Mouse (Mus musculus): Measurements from ENCODE around the gene Inpp5k.

Inpp5k gene

DNA sequence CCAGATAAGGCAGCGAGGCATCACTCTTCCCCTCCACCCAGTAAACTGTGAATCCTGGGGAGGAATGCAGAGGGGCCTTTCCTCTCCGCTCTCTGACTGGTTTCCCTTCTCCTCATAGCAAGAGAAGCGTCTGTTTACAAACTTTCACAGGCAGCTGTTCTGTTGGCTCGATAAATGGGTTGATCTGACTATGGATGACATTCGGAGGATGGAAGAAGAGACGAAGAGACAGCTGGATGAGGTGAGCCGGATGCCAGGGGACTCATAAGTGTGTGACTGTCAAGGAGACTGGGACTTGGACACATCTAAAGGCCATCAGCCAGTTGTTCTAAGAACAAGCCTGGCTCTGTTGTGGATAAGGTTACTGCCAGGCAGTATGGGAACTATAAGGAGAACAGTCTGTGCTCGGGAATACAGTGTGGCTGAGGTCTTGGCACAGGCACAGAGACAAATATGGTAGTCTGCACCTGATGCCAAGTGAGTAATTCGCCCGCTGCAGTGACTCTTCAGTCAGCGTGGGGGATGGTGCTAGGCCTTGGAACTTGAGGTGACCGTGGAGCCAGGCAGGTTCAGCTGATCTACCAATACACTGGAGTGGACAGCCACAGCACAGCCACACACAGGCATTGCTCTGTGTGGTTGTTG, 10.5 kb upstream of the Inpp5k start:
- DNase-seq, result no peak

DNA sequence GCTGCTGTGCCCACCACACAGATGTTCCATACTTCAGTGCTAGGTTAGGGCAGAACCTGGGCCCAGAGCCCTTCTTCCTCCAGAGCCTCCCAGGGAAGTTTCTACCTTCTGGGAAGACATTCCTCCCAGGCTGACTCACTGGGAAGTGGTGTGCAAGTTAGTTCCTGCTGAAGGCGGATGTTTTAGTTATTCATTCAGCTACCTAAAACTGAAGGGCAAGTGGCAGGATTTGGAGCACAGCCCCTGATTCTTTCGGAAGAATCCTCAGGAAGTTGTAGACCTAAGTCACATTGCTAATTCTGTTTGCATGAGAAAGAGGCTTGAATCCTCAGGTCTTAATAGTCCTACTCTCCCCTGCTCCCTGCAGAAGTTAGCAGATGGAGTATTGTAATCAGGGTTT, 9.4 kb upstream of the Inpp5k start:
- DNase-seq, result no peak

DNA sequence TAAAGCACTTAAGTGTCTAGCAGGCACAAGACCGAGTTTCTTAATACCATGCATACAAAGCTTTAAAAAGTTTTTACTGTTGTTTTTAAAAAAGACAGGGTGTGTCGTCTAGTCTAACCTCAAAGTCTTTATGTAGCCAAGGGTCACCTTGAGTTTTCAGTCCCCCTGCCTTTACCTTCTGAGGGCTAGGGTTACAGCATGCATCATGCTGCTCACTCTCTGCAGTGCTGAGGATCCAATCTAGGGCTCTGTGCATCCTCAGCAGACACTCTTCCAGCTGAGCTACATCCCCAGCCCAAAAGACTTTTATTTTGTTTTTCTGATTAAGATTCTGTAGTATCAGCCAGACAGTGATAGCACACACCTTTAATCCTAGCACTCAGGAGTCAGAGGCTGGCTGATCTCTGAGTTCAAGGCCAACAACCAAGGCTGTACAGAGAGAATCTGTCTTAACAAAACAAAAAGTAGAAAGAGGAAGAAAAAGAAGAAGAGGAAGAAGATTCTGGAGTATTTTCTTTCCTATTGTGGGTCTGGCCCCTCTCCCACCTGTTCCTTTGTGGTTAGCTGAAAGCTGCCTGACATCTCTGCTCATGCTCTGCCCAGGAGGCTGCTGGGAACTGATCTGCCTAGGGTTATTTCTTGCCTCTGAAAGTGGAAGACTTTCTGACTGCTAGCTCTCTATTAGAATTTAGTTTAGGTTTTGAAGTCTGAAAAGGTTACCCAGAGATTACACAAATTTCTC, 8.0 kb upstream of the Inpp5k start:
- DNase-seq, result no peak

DNA sequence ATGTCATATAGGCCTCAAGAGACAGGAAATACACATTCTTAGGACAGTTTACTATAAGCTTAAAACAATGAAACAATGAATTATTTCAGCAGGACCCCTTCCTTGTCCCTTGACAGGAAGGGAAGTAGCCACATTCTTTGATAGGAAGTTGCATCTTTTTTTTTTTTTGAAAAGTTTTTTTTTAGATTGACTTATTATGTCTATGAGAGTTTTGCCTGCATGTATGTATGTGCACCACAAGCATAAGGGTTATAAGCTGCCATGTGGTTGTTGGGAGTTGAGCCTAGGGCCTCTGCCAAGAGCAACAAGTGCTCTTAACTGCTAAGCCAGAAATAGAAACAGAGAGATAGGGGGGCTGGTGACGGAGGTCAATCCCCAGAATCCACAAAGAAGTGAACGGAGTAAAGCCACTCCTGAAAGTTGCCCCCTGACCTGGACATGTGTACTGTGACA, 6.7 kb upstream of the Inpp5k start:
- no peak for DNase-seq

DNA sequence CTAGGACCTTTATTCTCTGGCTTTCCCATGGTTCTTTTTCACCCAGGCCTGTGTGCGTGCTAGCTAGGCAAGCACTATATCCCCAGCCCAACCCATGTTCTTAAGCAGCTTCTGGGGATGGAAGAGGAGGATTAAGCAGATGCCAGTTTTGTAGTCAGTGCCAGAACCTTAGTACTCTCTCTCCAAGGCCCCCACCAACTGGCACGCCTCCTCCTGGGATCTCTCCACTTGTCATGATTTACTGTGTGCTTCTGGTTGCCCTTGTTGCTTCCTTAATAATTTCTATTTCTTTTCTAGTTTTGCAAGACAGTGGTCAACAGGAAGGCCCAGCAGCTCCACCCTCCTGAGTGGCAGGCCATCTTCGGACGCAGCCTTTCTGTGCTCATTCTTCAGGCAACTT, 5.0 kb upstream of the Inpp5k start:
- DNase-seq, result no peak

DNA sequence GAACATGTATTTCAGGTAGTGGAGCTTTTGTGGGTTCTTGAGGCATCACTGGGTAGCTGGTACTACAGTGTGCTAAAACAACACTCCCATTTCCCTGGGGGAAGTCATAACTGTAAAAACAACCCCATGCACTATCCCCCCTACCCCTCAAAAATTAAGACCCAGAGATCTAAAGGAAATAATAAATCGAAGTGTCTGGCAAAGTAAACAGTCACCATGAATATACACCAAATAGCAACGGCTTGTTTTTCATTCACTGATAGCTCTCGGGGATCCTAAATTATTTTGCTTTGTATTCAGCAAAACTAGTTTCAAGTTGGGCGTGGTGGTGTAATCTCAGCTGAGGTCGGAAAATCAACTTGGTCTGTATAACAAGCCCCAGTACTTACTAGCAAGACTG, 690 bp upstream of the Inpp5k start:
- no peak for DNase-seq

DNA sequence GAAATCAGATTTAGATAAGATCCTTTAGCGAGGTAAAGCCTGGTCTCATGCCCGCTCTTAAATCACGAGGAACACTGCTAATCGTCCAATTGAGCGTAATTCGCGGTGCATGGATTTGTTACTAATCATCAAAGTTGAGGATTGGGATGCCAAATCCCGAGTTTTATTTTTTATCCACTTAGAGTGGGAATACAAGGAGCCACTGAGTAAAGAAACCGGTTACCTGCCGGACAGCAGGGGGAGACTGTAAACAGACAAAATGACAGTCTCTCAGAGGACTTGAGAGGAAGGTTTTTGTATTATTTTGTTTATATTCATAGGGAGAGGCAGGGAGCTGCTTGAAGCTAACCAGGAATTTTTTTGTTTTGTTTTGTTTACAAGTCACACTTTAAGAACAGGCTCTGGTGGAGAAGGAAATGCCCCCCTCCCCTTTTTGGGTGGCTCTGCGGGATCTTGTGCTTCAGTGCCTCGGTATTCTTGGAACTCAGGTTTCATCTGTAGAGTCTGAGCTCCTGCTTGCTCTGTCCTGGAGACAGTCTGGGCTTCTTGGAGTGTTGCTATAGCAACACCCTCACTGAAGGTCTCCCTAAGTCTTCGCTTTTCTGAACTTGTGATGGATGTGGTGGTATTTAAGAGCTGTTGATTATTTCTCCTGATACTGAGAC, 905 bp downstream of the Inpp5k start:
- DNase-seq, result peak in 1 of 2 experiments; percentile 65

DNA sequence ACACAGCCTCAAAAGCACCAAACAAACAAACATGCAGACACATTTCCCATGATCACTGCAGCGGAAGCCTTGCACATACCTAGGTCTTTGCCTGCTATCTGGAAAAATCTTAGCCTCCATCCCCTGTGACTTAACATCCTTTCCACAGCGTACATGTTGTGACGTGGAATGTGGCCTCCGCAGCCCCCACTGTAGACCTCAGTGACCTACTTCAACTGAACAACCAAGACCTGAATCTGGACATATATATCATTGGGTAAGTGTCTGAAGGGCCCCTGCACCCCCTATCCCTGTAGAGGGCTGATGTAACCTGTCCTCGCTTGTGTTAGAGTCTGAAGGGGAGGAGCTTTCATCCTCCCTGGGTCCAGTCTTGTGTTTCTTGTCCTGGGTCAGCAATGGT, 2.1 kb downstream of the Inpp5k start:
- DNase-seq, result no peak

DNA sequence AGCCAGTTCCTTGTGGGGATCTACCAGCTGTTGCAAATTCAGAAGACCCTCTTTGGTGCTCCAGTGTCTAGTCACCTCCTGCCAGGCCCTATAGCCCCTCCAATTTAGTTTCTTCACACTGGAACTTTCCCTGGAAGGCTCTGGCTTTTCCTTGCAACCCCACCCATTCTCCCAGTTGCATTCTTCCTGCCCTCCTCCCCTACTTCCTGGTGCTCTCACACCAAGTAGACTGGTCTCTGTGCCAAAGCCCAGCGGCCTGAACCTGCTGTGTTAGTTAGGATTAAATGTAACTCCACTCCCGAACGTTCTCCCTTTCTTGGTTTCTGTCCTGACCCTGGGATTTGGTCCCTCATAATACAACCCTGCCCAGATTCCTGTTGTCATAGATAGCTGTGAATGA, 4.0 kb downstream of the Inpp5k start:
- no peak for DNase-seq

DNA sequence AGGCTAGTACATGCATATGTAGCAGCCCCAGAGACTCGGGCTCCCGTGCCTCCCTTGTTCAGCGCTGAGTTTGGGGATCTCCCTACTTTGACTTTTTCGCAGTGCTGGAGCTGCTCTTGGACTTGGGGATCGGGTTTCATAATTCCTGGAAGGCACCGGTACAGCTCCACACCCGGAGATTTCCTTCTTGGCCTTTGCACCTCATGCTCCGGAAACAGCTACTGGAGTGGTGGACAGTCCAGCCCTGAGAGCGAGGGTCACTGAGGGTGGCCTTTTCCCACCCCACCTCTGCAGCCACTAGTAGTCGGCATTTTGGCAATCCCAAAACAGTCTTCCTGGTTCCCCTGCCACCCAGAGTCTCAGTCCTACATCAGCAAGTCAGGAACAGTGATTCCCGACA, 4.5 kb downstream of the Inpp5k start:
- peak; percentile 66 to 68 for DNase-seq

DNA sequence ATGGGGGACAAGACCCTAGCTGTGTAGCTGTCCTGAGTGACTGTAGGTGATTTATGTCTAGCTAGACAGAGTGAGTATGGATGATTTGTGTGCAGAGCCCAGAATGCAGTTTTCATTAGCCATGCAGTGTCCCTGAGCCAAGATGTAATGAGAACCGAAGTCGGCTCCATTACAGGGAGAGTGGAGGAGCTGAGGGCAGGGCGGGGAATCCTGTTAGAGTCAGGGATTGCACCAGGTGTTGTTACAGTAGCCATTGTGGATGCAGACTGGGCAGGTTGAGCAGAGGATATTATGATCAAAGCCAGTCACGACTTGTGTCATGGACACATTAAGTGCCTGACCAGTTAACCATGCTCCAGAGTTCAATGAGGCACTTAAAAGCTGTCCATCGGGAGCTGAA, 12.5 kb downstream of the Inpp5k start:
- DNase-seq, result no peak

DNA sequence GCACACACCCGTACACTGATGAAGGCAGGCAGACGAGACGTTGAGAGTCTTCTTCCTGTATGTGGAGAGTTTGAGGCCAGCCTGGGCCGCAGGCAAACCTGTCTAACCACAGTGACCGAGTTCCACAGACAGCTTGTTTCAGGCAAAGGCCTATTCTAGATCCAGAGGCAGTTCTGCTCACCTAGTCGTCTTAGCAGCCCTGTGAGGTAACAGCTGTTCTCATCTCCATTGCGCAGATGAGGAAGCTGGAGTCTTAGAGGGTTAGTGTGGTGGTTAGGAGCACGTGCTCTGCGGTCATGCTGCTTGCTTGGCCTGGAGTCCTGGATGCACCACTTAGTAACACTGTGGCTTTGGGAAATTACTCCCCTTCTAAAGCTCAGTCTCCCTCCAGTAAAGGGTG, 13.9 kb downstream of the Inpp5k start:
- no peak for DNase-seq

DNA sequence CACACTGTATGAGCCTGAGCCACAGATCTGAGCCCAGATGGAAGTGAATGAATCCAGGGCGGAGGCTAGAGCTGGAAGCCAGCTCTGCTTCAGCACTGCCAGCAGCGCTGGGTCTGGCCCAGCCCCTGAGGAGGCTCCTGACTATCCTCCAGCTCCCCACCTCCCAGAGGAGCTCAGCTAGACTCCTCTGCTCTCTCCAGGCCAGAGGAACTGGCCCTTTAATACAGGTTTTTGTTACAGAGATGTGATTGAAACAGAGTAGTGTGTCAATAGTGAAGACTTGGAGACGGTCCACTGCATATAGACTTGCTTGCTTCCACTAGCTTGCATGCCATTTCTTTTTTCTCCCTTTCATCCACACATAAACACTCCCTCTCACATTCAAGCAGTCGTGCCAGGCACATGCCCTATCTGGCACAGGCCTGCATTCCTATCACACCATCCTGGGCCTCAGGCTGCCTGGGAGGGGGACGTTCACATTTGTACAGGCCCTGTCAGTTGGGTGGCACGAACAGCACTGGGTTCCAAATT, 17.0 kb downstream of the Inpp5k start:
- no peak for DNase-seq

DNA sequence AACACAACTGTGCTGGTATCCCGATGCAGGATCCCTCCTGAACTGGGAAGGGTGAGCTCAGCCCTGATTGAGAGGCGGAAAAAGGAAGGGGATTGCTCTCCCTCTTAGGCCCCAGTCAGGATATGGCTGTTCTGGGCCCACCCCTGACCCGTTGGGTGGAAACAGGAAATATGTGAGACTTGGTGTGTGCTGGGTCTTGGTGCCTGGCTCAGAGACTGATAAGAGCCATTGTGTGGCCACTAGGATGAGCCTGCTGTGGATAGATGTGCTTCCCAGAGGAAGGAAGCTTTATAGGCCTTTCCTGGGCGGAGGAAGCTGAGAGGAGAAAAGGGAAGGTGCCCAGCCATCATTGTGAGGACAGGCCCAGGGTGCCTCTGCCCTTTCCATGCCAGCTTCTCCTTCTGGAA, 18.4 kb downstream of the Inpp5k start:
- DNase-seq, result peak; percentile 50 to 70

DNA sequence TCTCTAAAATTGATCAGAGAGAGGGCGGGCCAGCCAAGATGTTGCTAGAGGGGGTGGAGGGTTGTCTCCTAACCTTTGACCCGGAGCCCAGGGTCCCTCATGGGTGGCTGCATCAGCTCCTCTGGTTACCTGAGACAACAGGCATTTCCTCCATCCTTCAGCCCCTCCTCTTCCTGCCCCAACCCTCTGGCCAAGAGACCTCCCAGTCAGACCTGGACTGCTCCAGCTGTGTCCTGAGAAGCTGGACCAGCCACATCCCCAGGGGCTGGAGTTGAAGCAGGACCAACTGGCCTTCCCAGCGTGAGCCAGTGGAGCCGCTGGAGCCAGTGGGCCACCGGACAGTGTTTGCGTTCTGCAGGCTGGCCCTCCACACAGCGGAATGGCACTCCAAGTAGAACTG, 19.5 kb downstream of the Inpp5k start, which contains the start of gene Myo1c:
Myo1c (plus strand) TSS at position 194 of the 400 bp plus-strand sequence.
- peak; percentile 57 to 68 for DNase-seq

DNA sequence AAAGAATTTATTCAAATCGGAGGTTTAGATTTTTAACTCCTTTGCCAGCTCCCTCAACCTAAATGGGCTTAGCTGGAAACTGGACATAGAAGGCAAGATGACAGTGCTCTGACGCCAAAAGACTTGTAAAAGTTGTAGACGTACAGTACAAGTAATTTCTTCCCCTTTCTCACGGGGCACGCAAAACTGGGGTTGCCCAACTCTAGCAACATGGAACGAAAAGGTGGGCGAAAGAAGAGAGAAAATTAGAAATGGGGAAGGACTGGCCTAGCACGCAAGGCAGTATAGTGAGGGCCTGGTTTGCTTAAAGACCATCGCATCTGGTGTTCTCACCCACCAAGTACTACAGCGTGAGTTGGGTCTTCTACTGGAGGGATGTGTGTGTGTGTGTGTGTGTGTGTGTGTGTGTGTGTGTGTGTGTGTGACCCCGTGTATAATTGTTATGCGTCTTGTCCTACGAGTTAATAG, 20.2 kb downstream of the Inpp5k start:
- no peak for DNase-seq

DNA sequence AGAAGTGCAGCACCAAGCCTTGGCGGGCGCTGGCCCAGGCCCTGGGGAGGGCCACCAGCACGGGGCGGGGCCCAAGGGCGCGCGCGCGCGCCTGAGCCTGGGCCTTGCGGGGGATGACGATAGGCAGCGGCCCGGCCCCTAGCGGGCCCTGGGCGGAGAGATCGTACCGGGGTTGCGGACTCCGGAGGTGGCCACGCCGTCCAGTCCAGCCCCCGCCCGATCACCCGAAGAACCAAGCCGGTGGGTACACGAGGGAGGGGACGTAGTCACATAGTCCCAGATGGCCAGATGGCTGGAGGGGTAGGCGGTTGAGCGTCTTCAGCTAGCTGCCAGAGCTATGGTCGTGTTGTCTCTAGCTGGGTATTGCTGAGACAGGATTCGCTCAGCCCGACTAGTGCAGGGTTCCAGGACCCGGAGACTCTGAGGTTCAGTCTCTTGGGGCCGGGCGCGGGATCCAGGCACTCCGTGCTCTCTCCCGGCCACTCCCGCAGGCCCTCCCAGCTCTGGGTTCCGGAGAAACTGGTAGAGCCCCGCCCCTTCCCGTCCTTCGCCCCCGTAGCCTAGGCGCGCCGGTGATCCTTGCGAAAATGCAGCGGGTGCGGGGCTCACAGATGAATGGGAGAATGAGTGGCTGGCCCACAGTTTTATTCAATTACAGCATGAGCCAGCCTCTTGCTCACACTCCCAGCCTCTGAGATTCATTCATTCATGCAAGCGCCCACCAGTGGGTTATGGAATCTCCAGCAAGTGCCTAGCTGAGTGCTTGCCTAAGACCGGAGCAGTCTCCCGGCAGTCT, 20.8 kb downstream of the Inpp5k start:
- peak; percentile 82 to 85 for DNase-seq

DNA sequence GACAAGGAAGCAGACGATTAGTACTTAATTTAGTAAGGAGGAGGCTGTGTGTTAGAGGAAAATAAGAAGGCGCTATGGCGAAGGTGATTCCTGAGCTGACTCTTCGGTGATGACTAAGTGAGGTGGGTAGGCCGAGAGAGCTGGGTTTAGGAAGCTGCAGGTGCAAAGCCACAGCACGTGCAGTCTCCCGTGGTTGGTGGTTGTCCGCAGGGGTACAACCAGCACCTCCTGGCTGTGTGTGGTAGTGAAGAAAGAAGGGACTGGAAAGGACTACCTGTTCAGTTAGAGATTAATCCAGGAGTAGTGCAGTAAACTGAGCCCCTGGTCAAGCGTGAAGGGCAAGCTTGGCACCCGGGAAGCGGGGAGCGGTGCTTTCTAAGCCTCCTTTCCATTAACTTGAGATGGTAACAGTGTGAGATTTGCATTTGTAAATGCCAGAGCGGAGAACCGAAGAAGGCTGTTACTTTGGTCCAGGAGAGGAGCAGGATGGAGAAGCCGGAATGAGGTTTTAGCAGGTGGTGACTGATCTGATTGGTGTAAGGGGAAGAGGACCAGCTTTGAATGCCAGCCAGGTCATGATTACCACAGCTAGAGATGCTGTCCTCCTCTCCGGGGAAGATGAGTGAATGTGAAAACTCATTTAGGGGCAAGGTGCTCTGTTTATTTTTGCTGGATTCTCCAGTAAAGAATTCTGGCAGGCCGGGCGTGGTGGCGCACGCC, 21.6 kb downstream of the Inpp5k start:
- DNase-seq, result peak; percentile 88 to 92

DNA sequence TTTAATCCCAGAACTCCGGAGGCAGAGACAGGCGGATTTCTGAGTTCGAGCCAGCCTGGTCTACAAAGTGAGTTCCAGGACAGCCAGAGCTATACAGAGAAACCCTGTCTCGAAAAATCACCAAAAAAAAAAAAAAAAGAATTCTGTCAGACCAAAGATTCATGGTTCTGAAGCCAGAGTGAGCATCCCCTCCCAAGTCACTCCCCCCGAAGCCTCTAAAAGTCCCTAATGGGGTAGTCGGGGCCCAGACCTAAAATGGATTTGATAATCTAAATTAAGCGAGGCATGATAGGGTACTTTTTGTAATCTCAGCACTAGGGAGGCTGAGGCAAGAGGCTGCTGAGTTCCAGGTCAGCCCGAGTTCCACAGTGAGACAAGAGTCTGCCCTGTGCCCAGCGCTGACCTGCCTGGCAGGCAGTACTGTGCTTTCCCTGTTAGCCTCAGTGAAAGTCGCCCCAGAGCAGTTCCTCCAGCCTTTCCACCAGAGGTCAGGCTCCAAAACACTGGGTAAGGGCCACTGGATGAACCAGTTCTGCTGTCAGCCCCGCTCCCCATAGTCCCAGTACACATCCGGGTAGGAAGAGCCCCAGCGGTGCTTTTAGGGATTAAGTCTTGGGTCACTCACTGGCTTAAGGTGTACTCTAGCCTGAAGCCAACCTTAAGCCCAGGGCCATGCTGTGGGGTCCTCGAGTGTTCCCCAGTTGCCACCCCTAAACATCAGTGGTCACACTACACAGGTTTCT, 22.3 kb downstream of the Inpp5k start:
- peak; percentile 61 to 67 for DNase-seq

DNA sequence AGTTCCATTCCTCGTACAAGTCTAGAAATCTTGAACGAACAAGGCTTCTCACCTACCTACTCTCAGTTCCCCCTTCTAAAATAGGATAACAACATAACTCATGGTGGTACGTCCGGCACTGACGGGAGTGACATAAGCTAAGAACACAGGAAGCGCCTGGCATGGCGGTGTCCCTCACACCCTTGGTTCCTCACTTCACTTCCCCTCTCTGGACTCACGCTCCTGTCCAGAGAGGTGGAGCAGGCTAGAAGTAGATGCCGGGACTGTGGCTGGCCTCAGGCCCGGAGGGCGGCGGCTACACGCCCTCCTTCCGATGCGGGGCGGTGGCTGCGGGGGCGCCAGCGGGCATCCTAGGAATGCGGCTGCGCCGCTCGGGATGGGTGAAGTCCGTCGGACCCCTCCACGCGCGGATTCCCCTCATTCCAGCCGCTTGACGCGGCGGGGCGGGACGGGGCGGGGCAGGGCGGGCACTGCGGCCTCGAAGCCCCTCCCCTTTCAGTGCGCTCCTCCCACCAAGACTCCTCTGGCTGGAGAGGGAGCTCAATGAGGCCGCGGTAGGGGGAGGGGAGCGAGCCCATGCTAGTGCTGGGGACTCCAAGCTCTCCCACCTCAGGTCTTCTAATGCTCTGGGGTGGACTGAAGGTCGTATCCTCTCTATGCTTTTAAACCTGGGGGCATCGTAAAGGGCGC, 23.1 kb downstream of the Inpp5k start:
- peak; percentile 92 to 95 for DNase-seq

Measured in kidney, adult 8-10 months (tissue).